Mouse (Mus musculus) kidney, embryonic 14.5 days (tissue): Measurements from ENCODE around the gene 2700049A03Rik. TPM values are rescaled to one million over a fixed set of nuclear protein-coding genes. Genes with fewer than 3 reads are reported as not detected.

ENCODE experiments used
- ATAC-seq: fragments of 200-750 bp; cut with Nextera tagmentation; 2 replicates; pipeline ENCODE4 v1.8.0; 2017; ENCODE audit warnings: moderate number of reproducible peaks, mild to moderate bottlenecking, moderate TSS enrichment, moderate library complexity; ENCODE audit not compliant: low FRiP score, low TSS enrichment
- H3K27ac ChIP-seq: fragments of 300-500 bp; sonication (generic); 2 replicates; pipeline ENCODE4 v1.5.1; 2014; ENCODE audit warnings: low read depth, mild to moderate bottlenecking, low read length, moderate library complexity, mixed read lengths
- H3K27me3 ChIP-seq: fragments of 300-500 bp; sonication (generic); 2 replicates; pipeline ENCODE4 v1.6.1; 2014; ENCODE audit warnings: mild to moderate bottlenecking, low read length; ENCODE audit not compliant: control insufficient read depth, insufficient read depth
- H3K36me3 ChIP-seq: fragments of 300-500 bp; sonication (generic); 2 replicates; pipeline ENCODE4 v1.6.1; 2014; ENCODE audit warnings: low read length, mixed read lengths; ENCODE audit not compliant: control insufficient read depth, insufficient read depth
- H3K4me1 ChIP-seq: fragments of 300-500 bp; sonication (generic); 2 replicates; pipeline ENCODE4 v1.6.1; 2014; ENCODE audit warnings: low read length, mixed read lengths; ENCODE audit not compliant: control insufficient read depth, insufficient read depth
- H3K4me2 ChIP-seq: fragments of 300-500 bp; sonication (generic); replicated peaks from 2 replicates; pipeline ENCODE4 v1.6.1; 2014; ENCODE audit warnings: low read depth, mild to moderate bottlenecking, low read length
- H3K4me3 ChIP-seq: fragments of 300-500 bp; sonication (generic); 2 replicates; pipeline ENCODE4 v1.5.1; 2014; ENCODE audit warnings: mild to moderate bottlenecking, low read length
- H3K9ac ChIP-seq: fragments of 300-500 bp; sonication (generic); 2 replicates; pipeline ENCODE4 v1.6.1; 2014; ENCODE audit warnings: low read depth, mild to moderate bottlenecking, low read length, moderate library complexity
- H3K9me3 ChIP-seq: fragments of 300-500 bp; sonication (generic); 2 replicates; pipeline ENCODE4 v1.6.1; 2016; ENCODE audit warnings: low read length; ENCODE audit not compliant: control insufficient read depth
- WGBS: fragments of 180-500 bp; shearing (Covaris S2); extraction: QIAGEN DNeasy Blood & Tissue Kit; methylation state at CpG from one replicate; pipeline ENCODE4 v1.1.7; 2014; 5-methylcytosine and 5-hydroxymethylcytosine counted together
- polyA plus RNA-seq: library from polyadenylated mRNA; unstranded; fragments of >200 nt; fragmentation: Nextera tagmentation; extraction: Ambion mirVana; gene quantifications from 2 replicates; pipeline ENCODE4 v1.2.1, GENCODE M21; 2014

2700049A03Rik gene
- polyA plus RNA-seq, 1 experiment from 2014 or later = 19.8 TPM

DNA sequence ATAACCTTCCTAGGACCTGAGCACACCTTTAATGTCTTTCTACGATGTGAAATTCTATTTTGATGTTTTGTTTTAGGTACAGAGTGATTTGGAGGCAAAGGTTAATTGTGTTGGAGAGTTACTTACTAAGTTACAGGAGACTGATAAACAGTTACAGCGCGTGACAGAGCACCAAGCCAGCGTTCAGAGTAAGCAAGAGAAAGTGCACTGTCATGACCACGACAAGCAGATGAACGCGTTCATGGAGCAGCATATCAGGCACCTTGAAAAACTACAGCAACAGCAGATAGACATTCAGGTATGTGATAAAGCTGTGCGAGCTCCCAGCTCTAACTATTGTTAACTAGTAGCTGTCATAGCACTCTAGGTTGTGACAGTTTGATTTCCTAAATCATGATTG is 13.5 kb downstream of the 2700049A03Rik start:
- H3K9me3 ChIP-seq = no peaks in the 10 kb centered on the region
- no peak overlapping the region for H3K9ac ChIP-seq
- 92% methylated on average over 8 of the region's 8 CpGs for WGBS
- no peaks in the 10 kb centered on the region for H3K4me1 ChIP-seq
- H3K27me3 ChIP-seq = no peaks in the 10 kb centered on the region
- no peak for ATAC-seq
- H3K4me3 ChIP-seq = no peak overlapping the region
- no peak overlapping the region for H3K4me2 ChIP-seq
- no peak overlapping the region for H3K27ac ChIP-seq
- H3K36me3 ChIP-seq = peaks cover 65% of the 10 kb centered on the region

DNA sequence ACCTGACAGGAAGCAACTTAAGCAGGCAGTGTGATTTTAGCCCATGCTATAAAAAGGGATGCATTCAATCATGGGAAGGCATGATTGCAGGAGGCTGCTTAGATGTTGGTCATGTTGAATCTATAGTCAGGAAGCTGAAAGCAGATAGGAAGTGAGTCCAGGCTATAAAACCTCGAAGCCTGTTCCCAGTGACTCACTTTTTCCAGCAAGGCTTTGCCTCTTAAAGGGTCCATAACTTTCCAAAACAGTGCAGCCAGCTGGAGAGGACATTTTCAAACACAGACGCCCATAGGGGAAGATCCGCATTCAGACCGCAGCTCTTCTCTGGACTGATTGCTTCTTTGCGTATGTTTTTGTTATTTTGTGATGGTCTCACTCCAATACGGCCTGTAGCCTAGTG is 18.3 kb downstream of the 2700049A03Rik start:
- Histone ChIP-seq H3K27me3 (no peaks in the 10 kb centered on the region), H3K27ac (no peak overlapping the region), H3K4me1 (no peaks in the 10 kb centered on the region), H3K4me2 (no peak overlapping the region), H3K36me3 (peaks cover 71% of the 10 kb centered on the region), H3K4me3 (no peak overlapping the region), H3K9me3 (no peaks in the 10 kb centered on the region), H3K9ac (no peak overlapping the region)
- ATAC-seq = no peak
- 92% methylated on average over 6 of the region's 6 CpGs for WGBS

DNA sequence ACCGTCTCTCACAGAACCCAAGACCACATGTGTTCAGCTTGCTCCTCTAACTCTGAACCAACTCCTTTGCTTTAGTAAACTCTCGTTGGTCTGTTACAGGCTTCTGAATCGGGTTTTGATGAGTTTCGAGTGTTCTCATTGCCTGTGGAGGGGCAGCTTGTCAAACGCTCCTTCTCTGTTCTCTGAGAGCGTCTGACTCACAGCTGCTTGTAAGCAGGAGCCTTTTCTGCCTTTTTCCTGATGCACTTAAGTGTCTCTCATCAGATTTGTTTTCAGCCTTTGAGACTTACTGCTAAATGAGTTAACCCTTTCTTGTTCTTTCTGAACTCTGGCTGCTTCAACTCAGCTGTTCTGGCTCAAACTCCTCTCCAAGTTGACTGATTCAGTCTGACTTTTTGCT is 21.3 kb downstream of the 2700049A03Rik start:
- Histone ChIP-seq H3K27ac (no peak overlapping the region), H3K27me3 (no peaks in the 10 kb centered on the region), H3K4me1 (no peaks in the 10 kb centered on the region), H3K4me2 (no peak overlapping the region), H3K9ac (no peak overlapping the region), H3K9me3 (no peaks in the 10 kb centered on the region), H3K4me3 (no peak overlapping the region), H3K36me3 (peaks cover 69% of the 10 kb centered on the region)
- WGBS = 87% methylated on average over 6 of the region's 6 CpGs
- ATAC-seq = no peak

DNA sequence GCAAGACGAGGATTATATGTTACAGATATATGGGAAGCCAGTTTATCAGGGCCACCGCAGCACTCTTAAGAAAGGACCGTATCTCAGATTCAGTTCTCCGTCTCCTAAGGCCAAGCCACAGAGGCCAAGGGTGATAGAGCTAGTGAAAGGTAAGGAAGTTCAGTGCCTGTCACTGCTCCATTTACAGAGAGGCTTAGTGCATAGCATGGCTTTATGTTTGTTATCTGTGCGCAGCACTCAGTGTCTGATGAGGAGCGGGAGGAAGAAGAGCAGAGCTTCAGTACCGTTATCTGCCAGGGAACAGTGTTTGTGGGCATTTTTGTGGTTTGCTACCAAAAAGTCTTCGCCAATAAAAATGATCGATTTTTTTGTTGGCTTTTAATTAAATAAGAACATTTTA is 27.8 kb downstream of the 2700049A03Rik start:
- no peaks in the 10 kb centered on the region for H3K27me3 ChIP-seq
- no peak for ATAC-seq
- peaks cover 58% of the 10 kb centered on the region for H3K36me3 ChIP-seq
- H3K4me1 ChIP-seq = no peaks in the 10 kb centered on the region
- no peak overlapping the region for H3K4me3 ChIP-seq
- no peaks in the 10 kb centered on the region for H3K9me3 ChIP-seq
- no peak overlapping the region for H3K4me2 ChIP-seq
- H3K9ac ChIP-seq = no peak overlapping the region
- WGBS = 93% methylated on average over 9 of the region's 9 CpGs
- no peak overlapping the region for H3K27ac ChIP-seq

DNA sequence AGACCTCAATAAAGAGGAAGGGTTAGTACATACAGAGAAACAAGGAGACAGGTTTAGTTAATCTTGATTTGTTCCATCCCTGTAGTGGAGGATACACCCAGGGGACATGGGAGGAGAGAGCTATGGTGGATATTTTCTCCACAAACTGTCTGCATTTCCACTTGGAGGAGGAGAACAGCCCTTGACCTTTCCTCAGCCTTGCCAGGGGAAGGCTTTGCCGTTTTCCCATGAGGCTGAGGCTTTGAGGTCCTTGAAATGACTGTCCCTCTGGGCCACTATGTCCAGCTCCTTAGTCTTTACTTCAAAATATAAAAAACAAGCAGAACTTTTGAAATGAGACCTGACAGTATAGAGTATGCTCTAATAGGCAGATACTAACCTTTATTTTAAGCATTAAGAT is 33.3 kb downstream of the 2700049A03Rik start:
- Histone ChIP-seq H3K4me3 (no peak overlapping the region), H3K4me2 (no peak overlapping the region), H3K27me3 (no peaks in the 10 kb centered on the region), H3K9ac (no peak overlapping the region), H3K27ac (no peak overlapping the region), H3K4me1 (no peaks in the 10 kb centered on the region), H3K36me3 (peaks cover 47% of the 10 kb centered on the region), H3K9me3 (no peaks in the 10 kb centered on the region)
- 72% methylated on average over 1 of the region's 1 CpGs for WGBS
- ATAC-seq = no peak

DNA sequence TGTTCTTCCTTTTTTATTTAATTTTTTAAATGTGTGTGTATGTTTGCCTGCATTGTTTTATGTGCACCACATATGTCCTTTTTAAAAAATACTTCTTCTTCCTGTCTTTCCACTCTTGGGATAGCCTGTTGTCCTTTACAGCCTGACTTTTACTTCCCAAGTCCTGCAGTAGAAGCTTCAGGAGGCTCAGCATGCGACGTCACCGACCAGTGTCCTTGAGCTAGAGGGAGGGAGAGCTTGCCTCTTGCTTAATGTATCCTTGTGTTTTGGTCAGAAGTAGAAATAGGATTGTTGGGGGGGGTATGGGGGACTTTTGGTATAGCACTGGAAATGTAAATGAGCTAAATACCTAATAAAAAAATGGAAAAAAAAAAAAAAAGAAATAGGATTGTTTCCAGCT is 47.1 kb downstream of the 2700049A03Rik start:
- Histone ChIP-seq H3K36me3 (peaks cover 46% of the 10 kb centered on the region), H3K4me2 (no peak overlapping the region), H3K27me3 (no peaks in the 10 kb centered on the region), H3K4me1 (no peaks in the 10 kb centered on the region), H3K4me3 (no peak overlapping the region), H3K9ac (no peak overlapping the region), H3K9me3 (no peaks in the 10 kb centered on the region), H3K27ac (no peak overlapping the region)
- no peak for ATAC-seq
- WGBS = 96% methylated on average over 3 of the region's 3 CpGs

DNA sequence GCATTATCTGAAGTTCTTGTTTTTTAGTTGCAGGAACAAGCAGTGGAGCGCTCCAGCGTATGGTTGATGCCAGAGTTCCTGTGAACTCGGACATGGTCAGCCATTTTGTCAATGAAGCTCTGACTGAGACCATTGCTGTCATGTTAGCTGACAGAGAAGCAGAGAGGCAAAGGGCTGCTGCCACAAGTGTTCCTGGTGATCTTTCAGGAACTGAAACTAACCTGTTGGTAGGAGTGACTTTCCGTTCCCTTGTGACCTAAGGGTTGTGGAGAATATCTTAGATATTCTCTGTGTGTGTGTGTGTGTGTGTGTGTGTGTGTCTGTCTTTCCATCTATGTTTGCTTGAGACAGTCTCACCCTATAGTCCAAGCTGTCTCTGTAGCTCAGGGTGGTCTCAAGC is 47.7 kb downstream of the 2700049A03Rik start:
- Histone ChIP-seq H3K4me3 (no peak overlapping the region), H3K4me1 (no peaks in the 10 kb centered on the region), H3K36me3 (peaks cover 46% of the 10 kb centered on the region), H3K27me3 (no peaks in the 10 kb centered on the region), H3K9ac (no peak overlapping the region), H3K27ac (no peak overlapping the region), H3K4me2 (no peak overlapping the region), H3K9me3 (no peaks in the 10 kb centered on the region)
- 95% methylated on average over 4 of the region's 4 CpGs for WGBS
- no peak for ATAC-seq

DNA sequence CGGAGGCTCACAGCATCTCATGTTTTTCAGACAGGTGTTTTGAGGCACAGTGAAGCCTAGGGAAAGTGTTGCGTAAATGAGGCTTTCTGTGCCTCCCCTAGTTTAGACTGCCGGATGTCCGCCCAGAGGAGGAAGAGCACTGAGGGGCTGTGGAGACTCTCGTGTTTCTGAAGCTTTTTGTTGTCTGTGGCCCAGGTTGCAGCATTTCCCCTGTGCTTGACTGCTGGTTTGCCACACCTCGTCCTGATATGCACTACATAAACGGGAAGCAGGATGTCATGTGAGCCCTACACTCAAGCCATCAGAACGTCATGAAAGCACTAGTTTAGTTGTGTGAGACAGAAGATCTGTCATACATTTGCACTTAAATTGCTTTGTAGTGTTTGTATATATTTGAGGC is 56.1 kb downstream of the 2700049A03Rik start:
- Histone ChIP-seq H3K27ac (no peak overlapping the region), H3K9ac (no peak overlapping the region), H3K27me3 (no peaks in the 10 kb centered on the region), H3K4me1 (no peaks in the 10 kb centered on the region), H3K4me3 (no peak overlapping the region), H3K9me3 (no peaks in the 10 kb centered on the region), H3K4me2 (no peak overlapping the region), H3K36me3 (peaks cover 63% of the 10 kb centered on the region)
- 84% methylated on average over 8 of the region's 8 CpGs for WGBS
- no peak for ATAC-seq

DNA sequence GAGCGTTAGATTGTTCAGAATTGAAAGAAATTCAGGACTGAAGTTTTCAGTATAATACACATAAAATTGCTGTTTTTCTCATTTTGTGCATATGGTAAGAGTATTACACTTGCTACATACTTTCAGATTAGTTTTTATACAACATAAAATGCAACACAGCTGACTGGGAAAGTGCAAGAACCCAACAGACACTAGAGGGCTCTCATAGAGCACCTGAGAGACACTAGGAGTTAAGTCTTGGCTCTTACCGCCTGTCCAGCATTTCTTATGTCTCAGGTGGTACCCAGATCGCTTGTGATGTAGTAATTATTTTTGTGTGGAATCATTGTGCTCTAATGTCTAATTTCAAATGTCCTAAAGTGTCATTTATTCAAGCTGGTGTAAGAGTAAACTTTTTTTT is 61.0 kb downstream of the 2700049A03Rik start:
- Histone ChIP-seq H3K4me2 (no peak overlapping the region), H3K4me3 (no peak overlapping the region), H3K27ac (no peak overlapping the region), H3K9ac (no peak overlapping the region), H3K27me3 (no peaks in the 10 kb centered on the region), H3K4me1 (peaks cover 12% of the 10 kb centered on the region), H3K36me3 (peaks cover 31% of the 10 kb centered on the region), H3K9me3 (no peaks in the 10 kb centered on the region)
- no peak for ATAC-seq
- 65% methylated on average over 3 of the region's 3 CpGs for WGBS

DNA sequence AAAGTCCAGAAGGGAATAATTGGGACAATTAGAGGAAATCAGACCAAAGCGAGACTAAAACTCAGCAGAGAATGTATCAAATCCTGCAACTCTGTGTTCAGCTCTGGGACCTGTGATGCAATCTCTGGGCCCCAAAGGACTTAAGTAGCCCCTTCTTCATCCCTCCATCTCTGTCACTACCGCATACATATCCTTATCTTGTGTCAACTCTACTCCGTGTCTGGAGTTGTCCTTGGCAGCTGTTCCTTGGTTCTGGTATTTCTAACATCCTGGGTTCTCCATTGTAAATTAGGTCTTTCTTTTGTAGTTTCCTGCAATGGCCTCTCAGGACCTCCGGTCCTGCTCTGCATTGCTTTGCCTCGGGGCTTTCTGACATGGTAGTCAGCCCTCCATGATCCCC is 65.1 kb downstream of the 2700049A03Rik start:
- H3K4me1 ChIP-seq = peaks cover 12% of the 10 kb centered on the region
- WGBS = 51% methylated on average over 5 of the region's 5 CpGs
- no peak for ATAC-seq
- H3K9ac ChIP-seq = no peak overlapping the region
- no peak overlapping the region for H3K4me2 ChIP-seq
- H3K36me3 ChIP-seq = peaks cover 7% of the 10 kb centered on the region; the same call in 1 of the 2 replicates
- no peak overlapping the region for H3K4me3 ChIP-seq
- peak overlapping the region; percentile 67; the same call in 1 of the 2 replicates for H3K27ac ChIP-seq
- no peaks in the 10 kb centered on the region for H3K27me3 ChIP-seq
- no peaks in the 10 kb centered on the region for H3K9me3 ChIP-seq
